Mouse (Mus musculus): Measurements from ENCODE around the gene Tacr2.

Gene Tacr2

DNA sequence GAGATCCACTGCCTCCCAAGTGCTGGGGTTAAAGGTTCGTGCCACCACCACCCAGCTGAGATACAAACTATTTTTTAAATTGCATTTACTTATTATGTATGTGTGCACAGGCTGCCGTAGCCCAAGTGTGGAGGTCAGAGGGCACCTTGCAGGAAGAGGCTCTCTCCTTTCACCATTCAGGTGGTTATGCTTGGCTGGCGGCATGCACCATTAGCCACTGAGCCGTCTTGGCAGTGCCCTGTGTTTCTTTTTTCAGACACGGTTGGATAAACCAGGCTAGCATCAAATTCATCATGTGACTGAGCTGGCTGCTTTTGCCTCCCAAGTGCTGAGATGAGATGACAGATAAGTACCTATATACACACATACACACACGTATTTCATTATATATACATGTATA, 13.0 kb upstream of the Tacr2 start:
- DNase-seq (ENCODE audit: low spot score) = no peak

DNA sequence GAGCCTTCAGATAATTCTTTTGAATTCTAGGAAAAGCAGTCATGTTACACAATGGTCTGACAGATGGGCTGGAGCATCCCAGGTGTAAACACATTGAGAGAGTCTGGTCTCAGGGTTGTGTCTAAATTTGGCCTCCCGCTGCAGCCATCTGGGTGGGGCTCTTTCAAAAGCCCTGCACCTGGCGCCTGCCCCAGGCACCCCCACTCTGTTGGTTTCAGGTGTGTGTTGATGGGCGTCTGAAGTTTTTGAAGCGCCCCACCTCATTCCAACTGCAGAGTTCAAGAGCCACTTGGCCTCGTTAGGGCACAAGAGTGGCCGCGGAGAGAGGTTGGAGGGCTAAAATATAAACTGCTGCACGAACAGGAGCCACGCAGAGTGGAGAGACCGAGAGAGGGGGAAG, 9.9 kb upstream of the Tacr2 start:
- no peak for DNase-seq (ENCODE audit: low spot score)

DNA sequence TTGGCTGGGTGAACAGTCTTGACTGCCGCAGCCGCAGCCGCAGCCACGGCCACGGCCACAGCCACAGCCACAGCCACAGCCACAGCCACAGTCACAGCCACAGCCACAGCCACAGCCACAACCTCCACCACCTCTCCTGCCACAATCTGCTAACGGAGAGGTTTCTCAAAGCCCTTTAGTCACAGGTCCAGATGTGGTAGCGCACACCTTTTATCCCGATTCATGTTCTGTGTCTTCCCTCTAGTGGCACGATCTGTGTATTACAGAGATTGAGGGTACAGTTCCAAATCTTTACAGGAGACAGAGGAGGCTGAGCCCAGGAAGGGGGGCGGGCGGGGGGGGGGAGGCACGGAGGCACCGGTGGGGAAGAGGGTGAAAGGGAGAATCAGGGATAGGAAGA, 9.3 kb upstream of the Tacr2 start:
- DNase-seq (ENCODE audit: low spot score) = peak; percentile 62

DNA sequence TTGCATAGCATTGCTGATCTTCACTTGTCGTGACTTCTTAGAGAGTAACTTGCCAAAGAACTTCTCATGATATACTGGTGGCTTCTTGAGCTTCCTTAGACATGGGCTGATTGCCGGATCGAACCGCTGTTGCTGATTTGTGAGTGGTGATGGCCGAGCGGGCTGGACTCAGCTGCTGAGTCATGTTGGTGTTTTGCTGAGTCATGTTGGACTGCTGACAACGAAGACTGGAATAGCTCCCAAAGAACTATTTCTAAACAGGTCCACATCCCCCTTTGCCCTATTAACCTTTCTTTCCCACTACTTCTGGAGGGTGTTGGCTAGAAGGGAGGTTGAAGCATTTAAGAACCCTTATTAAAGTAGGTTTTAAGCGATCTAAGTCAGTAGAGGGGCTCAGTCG, 8.2 kb upstream of the Tacr2 start:
- no peak for DNase-seq (ENCODE audit: low spot score)

- DNase-seq (ENCODE audit: low spot score) = no peak
Measured at GRCm38 (mm10) chr10:62247156-62247555, 5.1 kb upstream of the Tacr2 start.

GRCm38 (mm10) chr10:62247815-62248214, 4.4 kb upstream of the Tacr2 start:
- no peak for DNase-seq (ENCODE audit: low spot score)

DNA sequence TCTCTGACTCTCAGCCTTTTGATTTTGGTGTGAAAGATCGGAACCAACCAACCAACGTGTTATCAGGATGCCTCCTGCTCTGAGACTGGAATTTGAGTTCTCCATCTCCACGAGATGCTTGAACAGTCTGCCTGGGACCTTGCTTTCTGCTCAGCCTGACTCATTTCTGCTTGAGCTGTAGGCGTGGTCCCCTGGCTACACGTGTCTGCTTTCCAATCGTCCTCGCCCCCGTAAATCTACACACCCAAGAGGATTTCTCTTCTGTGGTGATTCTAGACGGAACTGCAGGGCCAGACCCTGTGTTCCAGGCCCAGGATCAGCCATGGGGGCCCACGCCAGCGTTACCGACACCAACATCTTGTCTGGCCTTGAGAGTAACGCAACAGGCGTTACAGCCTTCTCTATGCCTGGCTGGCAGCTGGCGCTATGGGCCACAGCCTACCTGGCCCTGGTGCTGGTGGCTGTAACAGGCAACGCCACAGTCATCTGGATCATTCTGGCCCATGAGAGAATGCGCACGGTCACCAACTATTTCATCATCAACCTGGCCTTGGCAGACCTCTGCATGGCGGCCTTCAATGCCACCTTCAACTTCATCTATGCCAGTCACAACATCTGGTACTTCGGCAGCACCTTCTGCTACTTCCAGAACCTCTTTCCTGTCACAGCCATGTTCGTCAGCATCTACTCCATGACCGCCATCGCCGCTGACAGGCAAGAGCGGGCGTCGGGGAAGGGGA, 428 bp downstream of the Tacr2 start:
- DNase-seq (ENCODE audit: low spot score) = no peak

DNA sequence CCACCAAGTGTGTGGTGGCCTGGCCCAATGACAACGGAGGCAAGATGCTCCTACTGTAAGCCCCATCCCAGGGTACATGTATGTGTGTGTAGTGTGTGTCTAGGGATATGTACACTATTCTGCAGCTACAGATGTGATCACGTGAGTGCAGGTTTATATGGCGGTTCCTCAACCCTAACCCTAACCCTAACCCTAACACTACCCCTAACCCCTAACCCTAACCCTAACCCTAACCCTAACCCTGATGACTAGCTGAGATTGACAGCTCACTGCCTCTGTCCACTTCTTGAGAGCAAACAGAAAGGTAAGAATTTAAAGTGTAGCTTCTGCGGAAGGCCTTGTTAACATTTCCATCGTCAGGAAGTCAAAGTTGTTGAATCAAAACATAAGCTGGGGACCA, 6.1 kb downstream of the Tacr2 start:
- no peak for DNase-seq (ENCODE audit: low spot score)

- peak; percentile 81 for DNase-seq (ENCODE audit: low spot score)
Measured at GRCm38 (mm10) chr10:62261115-62261886, 9.1 kb downstream of the Tacr2 start.

GRCm38 (mm10) chr10:62264299-62264698, 12.1 kb downstream of the Tacr2 start:
- DNase-seq (ENCODE audit: low spot score) = no peak

DNA sequence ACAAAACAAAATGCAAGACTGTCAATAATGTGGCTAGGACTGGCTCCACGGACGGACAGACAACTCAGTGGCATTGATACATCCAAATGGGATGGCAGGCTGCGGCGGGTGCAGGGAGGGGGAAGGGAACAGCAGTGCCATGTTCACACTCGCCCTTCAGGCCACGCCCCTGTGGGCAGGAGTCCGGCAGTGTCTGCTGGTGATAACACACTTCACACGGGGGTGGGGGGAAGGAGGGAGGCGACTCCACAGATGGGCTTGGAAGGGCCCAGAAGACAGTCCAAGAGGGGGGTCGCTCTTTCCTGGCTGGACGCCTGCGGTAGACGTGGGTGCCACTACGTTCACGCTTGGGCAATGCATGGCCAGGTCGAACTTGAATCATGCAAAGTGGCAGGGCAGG, 17.0 kb downstream of the Tacr2 start:
- DNase-seq (ENCODE audit: low spot score) = no peak

GRCm38 (mm10) chr10:62275235-62275634, 23.0 kb downstream of the Tacr2 start:
- peak; percentile 96 for DNase-seq (ENCODE audit: low spot score)

DNA sequence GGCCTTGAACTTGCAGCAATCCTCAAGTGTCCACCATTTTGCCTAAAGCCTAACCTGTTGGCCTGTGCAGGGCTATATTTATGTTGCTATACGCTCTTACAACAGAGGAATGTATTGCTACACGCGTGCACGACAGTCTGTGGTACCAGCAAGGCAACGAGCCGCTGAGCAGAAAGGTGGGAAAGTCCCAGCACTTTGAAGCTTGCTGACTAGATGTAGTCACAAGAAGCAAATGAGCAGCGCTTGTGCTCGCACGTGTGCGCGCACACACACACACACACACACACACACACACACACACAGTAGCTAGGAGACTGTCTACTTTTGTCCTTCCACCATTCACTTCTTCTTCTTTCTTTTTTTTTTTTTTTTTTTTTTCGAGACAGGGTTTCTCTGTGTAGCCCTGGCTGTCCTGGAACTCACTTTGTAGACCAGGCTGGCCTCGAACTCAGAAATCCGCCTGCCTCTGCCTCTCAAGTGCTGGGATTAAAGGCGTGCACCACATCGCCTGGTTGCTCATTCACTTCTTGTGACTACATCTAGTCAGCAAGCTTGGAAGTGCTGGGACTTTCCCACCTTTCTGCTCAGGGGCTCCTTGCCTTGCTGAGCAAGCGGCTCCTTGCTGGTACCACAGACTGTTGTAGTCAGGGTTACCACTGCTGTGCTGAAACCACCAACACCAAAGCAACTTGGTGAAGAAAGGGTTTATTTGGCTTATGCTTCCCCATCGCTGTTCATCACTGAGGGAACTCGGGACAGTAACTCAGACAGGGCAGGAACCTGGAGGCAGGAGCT, 25.5 kb downstream of the Tacr2 start:
- no peak for DNase-seq (ENCODE audit: low spot score)

DNA sequence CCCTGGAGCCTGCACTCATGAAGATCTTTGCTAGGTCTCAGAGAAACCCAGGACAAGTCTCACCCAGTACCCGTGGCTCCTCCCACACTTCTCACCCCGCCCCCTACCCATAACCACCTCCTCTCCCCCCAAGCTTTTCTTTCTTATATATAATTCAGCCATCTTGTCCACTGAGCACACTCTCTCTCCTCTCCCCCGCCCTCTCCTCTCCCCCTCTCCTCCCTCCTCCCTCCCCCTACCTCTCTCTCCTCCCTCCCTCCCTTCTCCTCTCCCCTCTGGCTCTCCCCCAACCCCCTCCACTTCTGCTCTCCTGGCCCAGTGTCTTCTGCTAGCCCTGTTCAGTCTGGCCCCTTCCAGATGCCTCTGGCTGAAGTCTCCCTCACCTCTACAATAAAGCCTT, 26.8 kb downstream of the Tacr2 start:
- DNase-seq (ENCODE audit: low spot score) = no peak

DNA sequence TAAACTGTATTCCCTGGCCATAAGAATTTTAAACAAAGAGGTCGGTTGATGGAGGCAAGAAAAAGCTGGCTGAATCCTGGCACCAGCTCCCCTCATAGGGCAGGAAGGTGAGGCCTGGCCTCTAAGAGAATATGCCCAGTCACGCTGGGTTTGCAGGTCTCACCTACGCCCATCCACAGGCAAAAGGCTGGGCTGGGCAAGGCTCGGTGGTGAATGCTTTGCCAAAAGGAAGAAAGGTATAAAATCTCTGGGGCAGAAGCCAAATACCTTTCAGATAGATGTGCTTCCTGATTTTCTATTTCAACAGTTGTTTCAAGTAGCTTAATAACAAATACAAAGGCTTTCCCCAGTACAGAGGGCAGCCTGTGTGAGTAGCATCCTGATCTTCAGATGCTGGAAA, 27.4 kb downstream of the Tacr2 start:
- DNase-seq (ENCODE audit: low spot score) = no peak

- DNase-seq (ENCODE audit: low spot score) = no peak
Measured at GRCm38 (mm10) chr10:62282782-62283181, 30.5 kb downstream of the Tacr2 start.

DNA sequence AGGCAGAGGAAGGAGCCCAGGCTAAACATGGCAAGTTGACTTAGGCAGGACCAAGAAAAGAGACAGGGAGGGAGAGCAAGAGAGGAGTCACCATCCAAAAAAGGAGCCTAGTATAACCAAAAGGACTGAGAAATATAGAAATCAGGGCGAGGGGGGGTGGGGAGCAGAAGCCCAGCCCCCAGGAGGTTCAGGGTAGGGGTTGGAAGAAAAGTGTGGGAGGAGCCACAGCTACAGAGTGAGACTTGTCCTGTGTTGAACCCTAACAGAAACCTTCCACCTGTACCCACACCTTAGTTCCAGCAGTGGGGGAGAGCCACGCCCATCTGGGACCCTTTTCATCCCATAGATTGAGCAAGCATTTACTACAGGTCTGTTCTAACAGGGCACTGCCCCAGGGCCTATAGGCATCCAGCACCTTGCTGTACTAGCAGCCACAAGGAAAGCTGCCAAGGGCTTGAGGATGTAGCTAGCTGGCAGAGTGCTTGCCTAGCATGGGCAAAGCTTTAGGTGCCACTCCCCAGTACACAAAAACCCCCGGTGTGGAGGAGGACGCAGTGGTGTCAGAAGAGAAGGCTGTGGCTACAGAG, 31.1 kb downstream of the Tacr2 start:
- no peak for DNase-seq (ENCODE audit: low spot score)

DNA sequence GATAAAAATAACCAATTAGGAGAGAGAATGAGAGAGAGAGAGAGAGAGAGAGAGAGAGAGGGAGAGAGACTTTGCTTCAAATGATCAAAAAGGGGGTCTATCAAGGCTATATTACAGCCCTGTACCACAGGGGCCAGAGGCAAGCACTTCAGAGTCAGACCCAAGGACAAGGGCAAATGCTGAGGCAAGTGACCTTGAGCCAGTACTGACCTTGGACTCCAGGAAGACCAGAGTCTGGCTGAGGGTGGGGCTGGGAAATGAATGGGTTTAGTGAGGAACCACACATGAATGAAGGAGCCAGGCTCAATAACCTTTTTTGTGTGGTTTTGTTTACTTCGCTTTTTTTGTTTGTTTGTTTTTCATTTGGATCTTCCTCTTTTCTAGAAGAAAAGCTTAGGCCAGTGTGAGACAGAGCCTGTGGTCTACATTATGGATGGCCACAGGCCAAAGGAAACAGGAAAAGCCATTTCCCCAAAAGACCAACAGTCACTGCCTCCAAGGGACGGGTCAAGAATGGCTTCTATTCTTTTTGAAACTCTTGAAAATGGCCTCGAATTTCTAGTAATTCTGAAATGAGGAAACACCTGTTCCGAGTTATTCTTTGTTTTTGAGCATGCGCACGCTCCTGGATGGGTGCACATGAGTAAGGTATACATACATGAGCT, 35.4 kb downstream of the Tacr2 start:
- no peak for DNase-seq (ENCODE audit: low spot score)

DNA sequence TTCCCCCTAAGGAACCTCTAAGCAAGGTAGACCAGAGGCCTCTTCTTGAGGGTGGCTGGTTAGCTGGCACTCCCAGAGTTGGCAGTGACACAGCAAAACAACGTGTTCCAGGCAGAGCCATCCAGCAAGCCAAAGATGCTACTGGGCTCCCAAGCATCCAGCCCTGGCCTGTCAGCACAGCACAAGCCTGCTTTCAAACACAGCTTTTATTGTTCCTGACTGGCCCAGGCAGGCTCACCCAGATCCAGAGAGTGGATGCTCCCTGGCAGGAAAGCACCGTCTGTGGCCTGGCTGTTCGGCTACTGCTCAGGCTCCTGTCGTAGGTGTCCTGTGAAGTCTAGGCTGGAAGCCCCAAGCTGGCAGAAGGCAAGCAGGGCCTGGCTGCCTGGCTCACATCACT, 41.9 kb downstream of the Tacr2 start:
- no peak for DNase-seq (ENCODE audit: low spot score)

- peak; percentile 61 for DNase-seq (ENCODE audit: low spot score)
Measured at GRCm38 (mm10) chr10:62296086-62296872, 44.0 kb downstream of the Tacr2 start.

All from testis, postnatal 10 days (tissue).